Mouse (Mus musculus): ENCODE measurements around the gene Cfap65. TPM values are rescaled to one million over a fixed set of nuclear protein-coding genes. Genes with fewer than 3 reads are reported as not detected.

Gene Cfap65
- polyA plus RNA-seq, 1 experiment from 2014 or later: 0.05 TPM

GRCm38 (mm10) chr1:74939762-74940161, 4.4 kb upstream of the Cfap65 start:
- TF ChIP-seq CTCF (IDR thresholded peaks at IDR 0.05; ENCODE audit: low read depth): no peak
- ATAC-seq (ENCODE audit: insufficient read depth) (no peak), DNase-seq (peak; percentile 52)
- H3K4me1 ChIP-seq (ENCODE audit: insufficient read depth): no peaks in the 10 kb centered on the region
- no peaks in the 10 kb centered on the region for H3K36me3 ChIP-seq (ENCODE audit: insufficient read depth)
- no peak overlapping the region for H3K27ac ChIP-seq (ENCODE audit: low read depth)
- no peak overlapping the region for H3K9ac ChIP-seq
- no peak overlapping the region for H3K4me3 ChIP-seq (ENCODE audit: low read depth, low read length)
- no peaks in the 10 kb centered on the region for H3K9me3 ChIP-seq (ENCODE audit: low read depth, low read length)
- 1% methylated on average over 3 of the region's 3 CpGs for WGBS
- no peak overlapping the region for H3K4me2 ChIP-seq
- peaks cover 5% of the 10 kb centered on the region; the same call in 1 of the 2 replicates for H3K27me3 ChIP-seq (ENCODE audit: insufficient read depth, low read length)

GRCm38 (mm10) chr1:74936221-74936830, 927 bp upstream of the Cfap65 start:
- Histone ChIP-seq H3K4me1 (ENCODE audit: insufficient read depth) (no peaks in the 10 kb centered on the region), H3K27me3 (ENCODE audit: insufficient read depth, low read length) (peaks cover 5% of the 10 kb centered on the region; the same call in 1 of the 2 replicates), H3K4me3 (ENCODE audit: low read depth, low read length) (no peak overlapping the region), H3K9me3 (ENCODE audit: low read depth, low read length) (no peaks in the 10 kb centered on the region), H3K9ac (no peak overlapping the region), H3K27ac (ENCODE audit: low read depth) (no peak overlapping the region), H3K36me3 (ENCODE audit: insufficient read depth) (no peaks in the 10 kb centered on the region), H3K4me2 (no peak overlapping the region)
- TF ChIP-seq CTCF (IDR thresholded peaks at IDR 0.05; ENCODE audit: low read depth): no peak
- no peak for DNase-seq
- WGBS: 43% methylated on average over 12 of the region's 12 CpGs
- no peak for ATAC-seq (ENCODE audit: insufficient read depth)

DNA sequence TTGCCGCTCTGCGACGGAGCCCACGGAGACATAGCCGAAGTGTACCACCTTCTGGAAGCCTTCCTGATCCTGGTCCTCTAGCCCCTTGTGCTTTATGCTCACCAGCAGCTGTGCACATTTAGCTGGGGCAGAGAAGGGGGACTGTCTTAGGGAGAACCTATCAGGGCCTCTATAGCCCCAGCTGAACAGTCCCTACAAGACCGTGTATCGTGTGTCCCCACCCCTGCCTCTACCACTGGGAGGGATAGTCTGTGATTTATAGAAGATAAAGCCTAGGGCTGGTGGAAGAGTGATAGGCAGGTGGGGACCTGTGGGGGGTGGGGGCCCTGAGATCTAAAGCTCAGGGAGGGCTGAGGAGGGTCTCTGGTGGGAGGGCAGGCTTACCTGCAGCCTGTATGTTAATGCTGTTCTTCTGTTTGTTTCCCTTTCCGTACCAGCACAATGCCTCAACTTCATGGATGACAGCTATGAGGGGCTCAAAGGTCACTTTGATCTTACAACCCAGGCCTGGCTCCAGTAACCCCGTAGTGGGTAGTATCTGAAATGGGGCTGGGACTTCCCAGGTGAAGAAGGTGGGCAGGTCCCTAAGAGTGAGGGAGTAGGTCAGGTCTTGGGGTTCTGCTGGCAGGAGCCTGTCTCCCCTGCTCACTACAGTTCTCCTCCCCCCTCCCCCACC, 7.6 kb downstream of the Cfap65 start:
- Histone ChIP-seq H3K9me3 (ENCODE audit: low read depth, low read length) (no peaks in the 10 kb centered on the region), H3K4me3 (ENCODE audit: low read depth, low read length) (no peak overlapping the region), H3K36me3 (ENCODE audit: insufficient read depth) (no peaks in the 10 kb centered on the region), H3K27ac (ENCODE audit: low read depth) (no peak overlapping the region), H3K4me2 (no peak overlapping the region), H3K9ac (no peak overlapping the region), H3K27me3 (ENCODE audit: insufficient read depth, low read length) (peaks cover 3% of the 10 kb centered on the region; the same call in 1 of the 2 replicates), H3K4me1 (ENCODE audit: insufficient read depth) (no peaks in the 10 kb centered on the region)
- ATAC-seq (ENCODE audit: insufficient read depth): no peak
- no peak for DNase-seq
- WGBS: 73% methylated on average over 9 of the region's 9 CpGs
- no peak for TF ChIP-seq CTCF (IDR thresholded peaks at IDR 0.05; ENCODE audit: low read depth)

DNA sequence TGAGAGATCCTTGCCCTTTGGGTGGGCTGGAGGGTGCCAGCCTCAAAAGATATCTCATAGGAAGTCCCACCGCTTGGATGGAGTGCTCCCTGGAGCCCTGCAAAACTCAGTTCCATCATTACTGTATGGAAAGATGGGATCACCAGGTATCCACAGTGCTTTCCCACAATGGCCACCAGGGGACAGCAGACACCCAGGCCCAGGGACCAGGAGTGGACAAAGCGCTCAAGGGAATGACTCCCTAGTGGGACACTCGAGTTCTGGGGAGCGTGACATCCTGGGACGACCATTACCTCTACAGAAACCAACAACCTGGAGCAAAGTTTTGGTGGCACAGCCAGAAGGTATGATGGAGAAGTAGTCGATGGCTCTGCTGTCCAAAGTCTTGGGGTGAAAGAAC, 8.7 kb downstream of the Cfap65 start:
- Histone ChIP-seq H3K27ac (ENCODE audit: low read depth) (no peak overlapping the region), H3K4me1 (ENCODE audit: insufficient read depth) (no peaks in the 10 kb centered on the region), H3K4me2 (no peak overlapping the region), H3K9ac (no peak overlapping the region), H3K9me3 (ENCODE audit: low read depth, low read length) (no peaks in the 10 kb centered on the region), H3K36me3 (ENCODE audit: insufficient read depth) (no peaks in the 10 kb centered on the region), H3K27me3 (ENCODE audit: insufficient read depth, low read length) (peaks cover 3% of the 10 kb centered on the region; the same call in 1 of the 2 replicates), H3K4me3 (ENCODE audit: low read depth, low read length) (no peak overlapping the region)
- peak; percentile 61 for DNase-seq
- 35% methylated on average over 6 of the region's 6 CpGs for WGBS
- ATAC-seq (ENCODE audit: insufficient read depth): no peak
- TF ChIP-seq CTCF (IDR thresholded peaks at IDR 0.05; ENCODE audit: low read depth): peak; percentile 95

DNA sequence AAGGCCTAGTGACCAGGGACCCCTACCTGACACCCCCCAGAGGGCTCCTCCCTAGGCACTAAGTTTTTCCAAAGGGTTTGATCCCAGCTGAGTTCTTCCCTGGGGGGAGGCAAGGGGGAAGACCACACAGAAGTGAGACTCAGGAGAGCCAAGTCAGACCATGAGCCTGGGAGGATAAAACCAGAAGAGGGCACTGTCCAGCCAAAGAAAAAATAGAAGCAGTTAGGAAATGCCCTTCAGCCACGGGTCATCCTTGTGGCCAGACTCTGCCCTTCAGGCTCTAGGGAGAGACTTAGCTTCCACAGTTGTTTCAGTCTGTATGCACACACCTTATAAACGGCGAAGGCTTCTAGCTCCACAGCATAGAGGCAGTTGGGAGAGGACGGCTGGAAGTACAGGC, 10.9 kb downstream of the Cfap65 start:
- 61% methylated on average over 4 of the region's 4 CpGs for WGBS
- H3K36me3 ChIP-seq (ENCODE audit: insufficient read depth): no peaks in the 10 kb centered on the region
- no peak for DNase-seq
- H3K4me1 ChIP-seq (ENCODE audit: insufficient read depth): no peaks in the 10 kb centered on the region
- peaks cover 3% of the 10 kb centered on the region; the same call in 1 of the 2 replicates for H3K27me3 ChIP-seq (ENCODE audit: insufficient read depth, low read length)
- H3K27ac ChIP-seq (ENCODE audit: low read depth): no peak overlapping the region
- no peak overlapping the region for H3K9ac ChIP-seq
- 0 out of 2 replicates have a peak, but pooled peaks have one; percentile 4 for TF ChIP-seq CTCF (IDR thresholded peaks at IDR 0.05; ENCODE audit: low read depth)
- H3K4me2 ChIP-seq: no peak overlapping the region
- no peaks in the 10 kb centered on the region for H3K9me3 ChIP-seq (ENCODE audit: low read depth, low read length)
- ATAC-seq (ENCODE audit: insufficient read depth): no peak
- H3K4me3 ChIP-seq (ENCODE audit: low read depth, low read length): no peak overlapping the region

DNA sequence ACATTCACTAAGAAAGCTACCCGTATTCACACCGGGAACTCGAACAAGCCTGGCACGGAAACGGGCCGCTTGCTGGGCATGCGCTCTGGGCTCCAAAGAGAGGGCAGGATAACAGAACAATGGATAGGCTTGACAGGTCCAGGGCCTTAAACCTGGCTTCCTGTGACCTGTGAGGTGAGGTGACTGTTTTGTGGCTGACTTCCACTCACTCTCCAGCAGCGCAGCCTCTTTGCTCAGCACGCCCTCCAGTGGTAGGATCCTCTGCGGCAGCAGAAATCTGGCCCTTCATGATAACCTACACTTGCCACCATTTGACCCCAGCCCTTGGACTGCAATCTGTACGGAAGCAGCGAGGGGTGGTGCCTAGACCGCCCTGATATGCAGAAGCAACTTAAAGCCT, 19.7 kb downstream of the Cfap65 start:
- peak; percentile 48 for TF ChIP-seq CTCF (IDR thresholded peaks at IDR 0.05; ENCODE audit: low read depth)
- Histone ChIP-seq H3K27me3 (ENCODE audit: insufficient read depth, low read length) (no peaks in the 10 kb centered on the region), H3K4me1 (ENCODE audit: insufficient read depth) (no peaks in the 10 kb centered on the region), H3K9me3 (ENCODE audit: low read depth, low read length) (no peaks in the 10 kb centered on the region), H3K4me3 (ENCODE audit: low read depth, low read length) (no peak overlapping the region), H3K9ac (no peak overlapping the region), H3K36me3 (ENCODE audit: insufficient read depth) (no peaks in the 10 kb centered on the region), H3K27ac (ENCODE audit: low read depth) (no peak overlapping the region), H3K4me2 (no peak overlapping the region)
- no peak for DNase-seq
- ATAC-seq (ENCODE audit: insufficient read depth): no peak
- 26% methylated on average over 13 of the region's 13 CpGs for WGBS

- H3K4me3 ChIP-seq (ENCODE audit: low read depth, low read length): no peak overlapping the region
These were observed 33.2 kb downstream of the Cfap65 start for GRCm38 (mm10) chr1:74902191-74902590.

More at GRCm38 (mm10) chr1:74902191-74902590, 33.2 kb downstream of the Cfap65 start:
- TF ChIP-seq CTCF (IDR thresholded peaks at IDR 0.05; ENCODE audit: low read depth): no peak
- Histone ChIP-seq H3K27ac (ENCODE audit: low read depth) (no peak overlapping the region), H3K27me3 (ENCODE audit: insufficient read depth, low read length) (peaks cover 59% of the 10 kb centered on the region), H3K36me3 (ENCODE audit: insufficient read depth) (no peaks in the 10 kb centered on the region), H3K4me2 (no peak overlapping the region), H3K4me1 (ENCODE audit: insufficient read depth) (0 out of 2 replicates have a peak, but pooled peaks cover 4% of the 10 kb centered on the region), H3K9me3 (ENCODE audit: low read depth, low read length) (no peaks in the 10 kb centered on the region), H3K9ac (no peak overlapping the region)
- no peak for ATAC-seq (ENCODE audit: insufficient read depth)
- WGBS: 21% methylated on average over 6 of the region's 6 CpGs
- no peak for DNase-seq
